Mouse (Mus musculus) megakaryocyte, embryonic 14.5 days (primary cell): ENCODE measurements around the gene Cacng7.

Experiments used
- FLI1 ChIP-seq: IDR thresholded peaks from 2 replicates; pipeline ENCODE4 v1.6.1; 2012; ENCODE audit warnings: low read length, inconsistent platforms, mixed read lengths
- GATA1 ChIP-seq: IDR thresholded peaks from 3 replicates; pipeline ENCODE4 v1.6.1; 2012; ENCODE audit warnings: mixed read lengths, low read length, inconsistent platforms, borderline replicate concordance

DNA sequence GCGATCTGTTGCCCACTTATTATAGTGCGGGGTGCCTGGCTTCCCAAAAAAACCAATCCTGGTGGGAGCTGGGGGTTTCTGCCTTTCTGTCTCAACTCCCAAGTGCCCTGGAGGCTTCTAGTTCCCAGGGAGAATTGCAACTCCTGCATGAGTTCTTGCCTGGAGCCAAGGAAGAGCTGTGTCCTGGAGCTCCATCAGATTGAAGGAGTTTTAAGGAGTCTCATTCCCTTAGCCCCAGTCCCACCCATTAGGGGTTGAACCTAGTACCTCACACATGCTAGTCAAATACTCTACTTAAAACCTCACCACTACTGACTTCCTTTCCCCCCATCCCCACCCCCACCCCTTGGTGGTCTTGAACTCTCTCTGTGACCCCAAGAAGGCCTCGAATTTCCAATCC is 41.0 kb upstream of the Cacng7 start:
- TF ChIP-seq GATA1 (no peak), FLI1 (no peak)
